Mouse (Mus musculus): ENCODE measurements around the gene Cd151. TPM values are rescaled to one million over a fixed set of nuclear protein-coding genes. Genes with fewer than 3 reads are reported as not detected.

The Cd151 gene
- total and polyA plus RNA-seq, 2 experiments from 2014 or later, result 12.4 to 55.8 TPM

GRCm38 (mm10) chr7:141510196-141510595, 43.0 kb downstream of the Cd151 start:
- H3K36me3 ChIP-seq (ENCODE audit: insufficient read depth), result peaks cover 28% of the 10 kb centered on the region
- H3K9me3 ChIP-seq (ENCODE audit: low read length), result no peaks in the 10 kb centered on the region
- TF ChIP-seq CTCF (IDR thresholded peaks at IDR 0.05; ENCODE audit: low read depth), result no peak
- no peak overlapping the region for H3K9ac ChIP-seq
- no peaks in the 10 kb centered on the region for H3K27me3 ChIP-seq (ENCODE audit: insufficient read depth, low read length)
- ATAC-seq (no peak), DNase-seq (no peak)
- H3K4me1 ChIP-seq (ENCODE audit: insufficient read depth), result no peaks in the 10 kb centered on the region
- 82% methylated on average over 5 of the region's 5 CpGs for WGBS
- no peak overlapping the region for H3K4me2 ChIP-seq (ENCODE audit: low read depth)
- no peak overlapping the region for H3K4me3 ChIP-seq (ENCODE audit: low read depth, low read length)
- H3K27ac ChIP-seq (ENCODE audit: low read depth, low read length), result no peak overlapping the region

- no peaks in the 10 kb centered on the region for H3K9me3 ChIP-seq (ENCODE audit: low read length)
- peaks cover 31% of the 10 kb centered on the region for H3K36me3 ChIP-seq (ENCODE audit: insufficient read depth)
- no peak overlapping the region for H3K27ac ChIP-seq (ENCODE audit: low read depth, low read length)
- H3K27me3 ChIP-seq (ENCODE audit: insufficient read depth, low read length), result no peaks in the 10 kb centered on the region
- WGBS, result 68% methylated on average over 8 of the region's 8 CpGs
- no peak for DNase-seq
- H3K9ac ChIP-seq, result no peak overlapping the region
- no peak for TF ChIP-seq CTCF (IDR thresholded peaks at IDR 0.05; ENCODE audit: low read depth)
- no peak for ATAC-seq
- H3K4me1 ChIP-seq (ENCODE audit: insufficient read depth), result no peaks in the 10 kb centered on the region
- no peak overlapping the region for H3K4me3 ChIP-seq (ENCODE audit: low read depth, low read length)
- H3K4me2 ChIP-seq (ENCODE audit: low read depth), result no peak overlapping the region
Observed at GRCm38 (mm10) chr7:141510681-141511191, 43.5 kb downstream of the Cd151 start.

- peaks cover 37% of the 10 kb centered on the region for H3K36me3 ChIP-seq (ENCODE audit: insufficient read depth)
- H3K4me1 ChIP-seq (ENCODE audit: insufficient read depth), result no peaks in the 10 kb centered on the region
- H3K9me3 ChIP-seq (ENCODE audit: low read length), result no peaks in the 10 kb centered on the region
- no peak overlapping the region for H3K4me2 ChIP-seq (ENCODE audit: low read depth)
- H3K27ac ChIP-seq (ENCODE audit: low read depth, low read length), result no peak overlapping the region
- no peak overlapping the region for H3K4me3 ChIP-seq (ENCODE audit: low read depth, low read length)
- no peaks in the 10 kb centered on the region for H3K27me3 ChIP-seq (ENCODE audit: insufficient read depth, low read length)
- no peak overlapping the region for H3K9ac ChIP-seq
- ATAC-seq (no peak), DNase-seq (no peak)
- no peak for TF ChIP-seq CTCF (IDR thresholded peaks at IDR 0.05; ENCODE audit: low read depth)
- 91% methylated on average over 4 of the region's 4 CpGs for WGBS
Observed at GRCm38 (mm10) chr7:141517638-141518037, 50.4 kb downstream of the Cd151 start.

GRCm38 (mm10) chr7:141518296-141518695, 51.1 kb downstream of the Cd151 start:
- H3K9ac ChIP-seq, result no peak overlapping the region
- no peak for TF ChIP-seq CTCF (IDR thresholded peaks at IDR 0.05; ENCODE audit: low read depth)

GRCm38 (mm10) chr7:141518926-141519325, 51.7 kb downstream of the Cd151 start:
- no peak overlapping the region for H3K9ac ChIP-seq
- ATAC-seq, result no peak
- H3K36me3 ChIP-seq (ENCODE audit: insufficient read depth), result peaks cover 35% of the 10 kb centered on the region
- 82% methylated on average over 3 of the region's 3 CpGs for WGBS
- no peaks in the 10 kb centered on the region for H3K4me1 ChIP-seq (ENCODE audit: insufficient read depth)
- no peak overlapping the region for H3K27ac ChIP-seq (ENCODE audit: low read depth, low read length)
- no peak for DNase-seq
- no peaks in the 10 kb centered on the region for H3K9me3 ChIP-seq (ENCODE audit: low read length)
- H3K27me3 ChIP-seq (ENCODE audit: insufficient read depth, low read length), result no peaks in the 10 kb centered on the region
- no peak for TF ChIP-seq CTCF (IDR thresholded peaks at IDR 0.05; ENCODE audit: low read depth)
- H3K4me2 ChIP-seq (ENCODE audit: low read depth), result no peak overlapping the region
- no peak overlapping the region for H3K4me3 ChIP-seq (ENCODE audit: low read depth, low read length)

More at GRCm38 (mm10) chr7:141518296-141518695, 51.1 kb downstream of the Cd151 start:
- WGBS, result 81% methylated on average over 5 of the region's 5 CpGs
- H3K4me1 ChIP-seq (ENCODE audit: insufficient read depth), result no peaks in the 10 kb centered on the region
- H3K27ac ChIP-seq (ENCODE audit: low read depth, low read length), result no peak overlapping the region
- no peaks in the 10 kb centered on the region for H3K9me3 ChIP-seq (ENCODE audit: low read length)
- DNase-seq (no peak), ATAC-seq (no peak)
- no peak overlapping the region for H3K4me3 ChIP-seq (ENCODE audit: low read depth, low read length)
- H3K27me3 ChIP-seq (ENCODE audit: insufficient read depth, low read length), result no peaks in the 10 kb centered on the region
- H3K36me3 ChIP-seq (ENCODE audit: insufficient read depth), result peaks cover 37% of the 10 kb centered on the region
- no peak overlapping the region for H3K4me2 ChIP-seq (ENCODE audit: low read depth)

- no peak overlapping the region for H3K9ac ChIP-seq
- WGBS, result 83% methylated on average over 1 of the region's 1 CpGs
- TF ChIP-seq CTCF (IDR thresholded peaks at IDR 0.05; ENCODE audit: low read depth), result no peak
- no peak for ATAC-seq
- no peak for DNase-seq
- H3K4me1 ChIP-seq (ENCODE audit: insufficient read depth), result no peaks in the 10 kb centered on the region
- H3K36me3 ChIP-seq (ENCODE audit: insufficient read depth), result peaks cover 35% of the 10 kb centered on the region
- H3K4me3 ChIP-seq (ENCODE audit: low read depth, low read length), result no peak overlapping the region
- H3K27me3 ChIP-seq (ENCODE audit: insufficient read depth, low read length), result no peaks in the 10 kb centered on the region
- H3K27ac ChIP-seq (ENCODE audit: low read depth, low read length), result no peak overlapping the region
- H3K4me2 ChIP-seq (ENCODE audit: low read depth), result no peak overlapping the region
- H3K9me3 ChIP-seq (ENCODE audit: low read length), result no peaks in the 10 kb centered on the region
Observed at GRCm38 (mm10) chr7:141519795-141520194, 52.6 kb downstream of the Cd151 start.

Other genes with a start within 250 kb of the Cd151 start
- gene Phrf1, start 238.6 kb upstream of the Cd151 start, total RNA-seq (2014; rRNA removed), result 50.2 and 53.8 TPM in 2 replicates
- 26.1 and 35.8 TPM in 2 replicates for gene Phrf1, start 238.6 kb upstream of the Cd151 start, polyA plus RNA-seq (2015; fragmentation: Nextera tagmentation; extraction: Ambion mirVana)
- gene Irf7, start 200.9 kb upstream of the Cd151 start, total RNA-seq (2014; rRNA removed), result 1.3 and 3.8 TPM in 2 replicates
- gene Irf7, start 200.9 kb upstream of the Cd151 start, polyA plus RNA-seq (2015; fragmentation: Nextera tagmentation; extraction: Ambion mirVana), result 3.4 and 3.7 TPM in 2 replicates
- gene Cdhr5, start 190.6 kb upstream of the Cd151 start, total RNA-seq (2014; rRNA removed), result not detected in 2 replicates
- gene Cdhr5, start 190.6 kb upstream of the Cd151 start, polyA plus RNA-seq (2015; fragmentation: Nextera tagmentation; extraction: Ambion mirVana), result not detected in 2 replicates
- gene Sct, start 188.3 kb upstream of the Cd151 start, total RNA-seq (2014; rRNA removed), result not detected in 2 replicates
- 2.9 and 3.9 TPM in 2 replicates for gene Sct, start 188.3 kb upstream of the Cd151 start, polyA plus RNA-seq (2015; fragmentation: Nextera tagmentation; extraction: Ambion mirVana)
- gene Drd4, start 175.4 kb upstream of the Cd151 start, total RNA-seq (2014; rRNA removed), result 0.31 and 0.38 TPM in 2 replicates
- 0.90 and 0.98 TPM in 2 replicates for gene Drd4, start 175.4 kb upstream of the Cd151 start, polyA plus RNA-seq (2015; fragmentation: Nextera tagmentation; extraction: Ambion mirVana)
- gene Deaf1, start 139.7 kb upstream of the Cd151 start, total RNA-seq (2014; rRNA removed), result 238 and 239 TPM in 2 replicates
- 282 and 289 TPM in 2 replicates for gene Deaf1, start 139.7 kb upstream of the Cd151 start, polyA plus RNA-seq (2015; fragmentation: Nextera tagmentation; extraction: Ambion mirVana)
- 25.2 and 33.2 TPM in 2 replicates for gene Tmem80, start 139.7 kb upstream of the Cd151 start, total RNA-seq (2014; rRNA removed)
- 32.9 and 34.7 TPM in 2 replicates for gene Tmem80, start 139.7 kb upstream of the Cd151 start, polyA plus RNA-seq (2015; fragmentation: Nextera tagmentation; extraction: Ambion mirVana)
- gene Eps8l2, start 128.5 kb upstream of the Cd151 start, total RNA-seq (2014; rRNA removed), result 1.0 and 1.1 TPM in 2 replicates
- gene Eps8l2, start 128.5 kb upstream of the Cd151 start, polyA plus RNA-seq (2015; fragmentation: Nextera tagmentation; extraction: Ambion mirVana), result 0.74 and 0.82 TPM in 2 replicates
- 224 and 297 TPM in 2 replicates for gene Taldo1, start 75.2 kb upstream of the Cd151 start, total RNA-seq (2014; rRNA removed)
- 304 and 352 TPM in 2 replicates for gene Taldo1, start 75.2 kb upstream of the Cd151 start, polyA plus RNA-seq (2015; fragmentation: Nextera tagmentation; extraction: Ambion mirVana)
- 58.9 and 65.0 TPM in 2 replicates for gene Gatd1, start 53.3 kb upstream of the Cd151 start, total RNA-seq (2014; rRNA removed)
- 50.5 and 56.0 TPM in 2 replicates for gene Gatd1, start 53.3 kb upstream of the Cd151 start, polyA plus RNA-seq (2015; fragmentation: Nextera tagmentation; extraction: Ambion mirVana)
- 83.3 and 94.7 TPM in 2 replicates for gene Cend1, start 37.9 kb upstream of the Cd151 start, total RNA-seq (2014; rRNA removed)
- gene Cend1, start 37.9 kb upstream of the Cd151 start, polyA plus RNA-seq (2015; fragmentation: Nextera tagmentation; extraction: Ambion mirVana), result 111 and 125 TPM in 2 replicates
- gene Slc25a22, start 29.5 kb upstream of the Cd151 start, total RNA-seq (2014; rRNA removed), result 115 and 141 TPM in 2 replicates
- 106 and 132 TPM in 2 replicates for gene Slc25a22, start 29.5 kb upstream of the Cd151 start, polyA plus RNA-seq (2015; fragmentation: Nextera tagmentation; extraction: Ambion mirVana)
- 2.0 and 2.2 TPM in 2 replicates for gene Pidd1, start 23.4 kb upstream of the Cd151 start, total RNA-seq (2014; rRNA removed)
- 2.3 and 2.4 TPM in 2 replicates for gene Pidd1, start 23.4 kb upstream of the Cd151 start, polyA plus RNA-seq (2015; fragmentation: Nextera tagmentation; extraction: Ambion mirVana)
- gene Rplp2, start 20.0 kb upstream of the Cd151 start, total RNA-seq (2014; rRNA removed), result 312 and 427 TPM in 2 replicates
- gene Rplp2, start 20.0 kb upstream of the Cd151 start, polyA plus RNA-seq (2015; fragmentation: Nextera tagmentation; extraction: Ambion mirVana), result 868 and 1,034 TPM in 2 replicates
- gene Pnpla2, start 12.2 kb upstream of the Cd151 start, total RNA-seq (2014; rRNA removed), result 6.2 and 7.7 TPM in 2 replicates
- gene Pnpla2, start 12.2 kb upstream of the Cd151 start, polyA plus RNA-seq (2015; fragmentation: Nextera tagmentation; extraction: Ambion mirVana), result 18.3 and 22.4 TPM in 2 replicates
- gene Cracr2b, start 6.3 kb upstream of the Cd151 start, total RNA-seq (2014; rRNA removed), result 4.5 and 7.2 TPM in 2 replicates
- 5.2 and 6.7 TPM in 2 replicates for gene Cracr2b, start 6.3 kb upstream of the Cd151 start, polyA plus RNA-seq (2015; fragmentation: Nextera tagmentation; extraction: Ambion mirVana)
- 21.1 and 24.6 TPM in 2 replicates for gene Polr2l, start 7.7 kb downstream of the Cd151 start, total RNA-seq (2014; rRNA removed)
- 73.2 and 74.8 TPM in 2 replicates for gene Polr2l, start 7.7 kb downstream of the Cd151 start, polyA plus RNA-seq (2015; fragmentation: Nextera tagmentation; extraction: Ambion mirVana)
- gene Tspan4, start 7.8 kb downstream of the Cd151 start, total RNA-seq (2014; rRNA removed), result 52.5 and 79.6 TPM in 2 replicates
- gene Tspan4, start 7.8 kb downstream of the Cd151 start, polyA plus RNA-seq (2015; fragmentation: Nextera tagmentation; extraction: Ambion mirVana), result 54.9 and 57.9 TPM in 2 replicates
- gene Chid1, start 72.5 kb downstream of the Cd151 start, total RNA-seq (2014; rRNA removed), result 40.5 and 42.0 TPM in 2 replicates
- 38.9 and 42.0 TPM in 2 replicates for gene Chid1, start 72.5 kb downstream of the Cd151 start, polyA plus RNA-seq (2015; fragmentation: Nextera tagmentation; extraction: Ambion mirVana)
- gene Ap2a2, start 94.8 kb downstream of the Cd151 start, total RNA-seq (2014; rRNA removed), result 154 and 187 TPM in 2 replicates
- 91.5 and 112 TPM in 2 replicates for gene Ap2a2, start 94.8 kb downstream of the Cd151 start, polyA plus RNA-seq (2015; fragmentation: Nextera tagmentation; extraction: Ambion mirVana)
- not detected in 2 replicates for gene Muc6, start 187.9 kb downstream of the Cd151 start, total RNA-seq (2014; rRNA removed)
- 0.04 and 0.07 TPM in 2 replicates for gene Muc6, start 187.9 kb downstream of the Cd151 start, polyA plus RNA-seq (2015; fragmentation: Nextera tagmentation; extraction: Ambion mirVana)
- gene Muc2, start 222.9 kb downstream of the Cd151 start, total RNA-seq (2014; rRNA removed), result 0.15 and 0.38 TPM in 2 replicates
- gene Muc2, start 222.9 kb downstream of the Cd151 start, polyA plus RNA-seq (2015; fragmentation: Nextera tagmentation; extraction: Ambion mirVana), result 0.05 and 0.08 TPM in 2 replicates